Mouse (Mus musculus): ENCODE data around the gene Asic5.

The Asic5 gene

GRCm38 (mm10) chr3:82014148-82014703, 32.1 kb downstream of the Asic5 start:
- no peak for DNase-seq (ENCODE audit: low read depth, low spot score)

GRCm38 (mm10) chr3:82022421-82022920, 40.4 kb downstream of the Asic5 start:
- DNase-seq (ENCODE audit: low read depth, low spot score), result no peak

GRCm38 (mm10) chr3:82023065-82023464, 41.0 kb downstream of the Asic5 start:
- DNase-seq (ENCODE audit: low read depth, low spot score), result no peak

GRCm38 (mm10) chr3:82027286-82027685, 45.2 kb downstream of the Asic5 start:
- no peak for DNase-seq (ENCODE audit: low read depth, low spot score)

GRCm38 (mm10) chr3:82029229-82029628, 47.1 kb downstream of the Asic5 start:
- peak; percentile 60 for DNase-seq (ENCODE audit: low read depth, low spot score)

GRCm38 (mm10) chr3:82030008-82030748, 48.1 kb downstream of the Asic5 start:
- DNase-seq (ENCODE audit: low read depth, low spot score), result no peak

- no peak for DNase-seq (ENCODE audit: low read depth, low spot score)
These were observed 54.4 kb downstream of the Asic5 start for GRCm38 (mm10) chr3:82036262-82037044.

- no peak for DNase-seq (ENCODE audit: low read depth, low spot score)
These were observed 61.6 kb downstream of the Asic5 start for GRCm38 (mm10) chr3:82043676-82044075.

- no peak for DNase-seq (ENCODE audit: low read depth, low spot score)
These were observed 62.8 kb downstream of the Asic5 start for GRCm38 (mm10) chr3:82044902-82045301.

GRCm38 (mm10) chr3:82046087-82046486, 64.0 kb downstream of the Asic5 start:
- DNase-seq (ENCODE audit: low read depth, low spot score), result no peak

GRCm38 (mm10) chr3:82047100-82047753, 65.1 kb downstream of the Asic5 start:
- peak; percentile 43 for DNase-seq (ENCODE audit: low read depth, low spot score)

GRCm38 (mm10) chr3:82048078-82048477, 66.0 kb downstream of the Asic5 start:
- DNase-seq (ENCODE audit: low read depth, low spot score), result no peak

- DNase-seq (ENCODE audit: low read depth, low spot score), result peak; percentile 25
These were observed 66.6 kb downstream of the Asic5 start for GRCm38 (mm10) chr3:82048681-82049080.

- peak; percentile 26 for DNase-seq (ENCODE audit: low read depth, low spot score)
These were observed 69.4 kb downstream of the Asic5 start for GRCm38 (mm10) chr3:82051468-82051867.

- DNase-seq (ENCODE audit: low read depth, low spot score), result no peak
These were observed 69.9 kb downstream of the Asic5 start for GRCm38 (mm10) chr3:82052029-82052428.

GRCm38 (mm10) chr3:82054283-82054974, 72.3 kb downstream of the Asic5 start:
- no peak for DNase-seq (ENCODE audit: low read depth, low spot score)

GRCm38 (mm10) chr3:82057201-82057600, 75.1 kb downstream of the Asic5 start:
- no peak for DNase-seq (ENCODE audit: low read depth, low spot score)

GRCm38 (mm10) chr3:82061402-82062180, 79.5 kb downstream of the Asic5 start:
- no peak for DNase-seq (ENCODE audit: low read depth, low spot score)

GRCm38 (mm10) chr3:82067830-82068229, 85.7 kb downstream of the Asic5 start:
- no peak for DNase-seq (ENCODE audit: low read depth, low spot score)
